Comparison of ENCODE assay signal across 26 mouse cellular contexts in genomic region chr1:91530166-91530565, GRCm38 (mm10). TPM values are rescaled to one million over a fixed set of nuclear protein-coding genes. Genes with fewer than 3 reads are reported as not detected.
DNase-seq lines count a peak whose midpoint lies in the region; ATAC-seq and TF ChIP-seq lines count a peak whose summit lies in the region.
"Had no signal": no experiment of that assay in that cellular context is flagged by ENCODE, and none has a peak within 500 bp of the region (broad histone marks: within the 10 kb centered on the region; RNA-seq: fewer than 3 reads in every experiment).

No protein-coding gene starts in this region.

- H3K4me3 ChIP-seq in liver, adult 2 months (ENCODE audit: insufficient read depth, low read depth, low read length): no peak overlapping the region
- H3K4me3 ChIP-seq in kidney, embryonic 15.5 days (replicated peaks): no peak overlapping the region
- H3K4me3 ChIP-seq: erythroblast, embryonic 14.5 days; gastrocnemius, adult 2 months; hindbrain, embryonic 13.5 days; midbrain, embryonic 15.5 days; myocyte; neural tube, embryonic 13.5 days had no signal

- no peaks in the 10 kb centered on the region for H3K79me2 ChIP-seq in liver, adult 2 months (ENCODE audit: control insufficient read depth, insufficient read depth, low read length)

- H3K9ac ChIP-seq in liver, adult 2 months (ENCODE audit: low read depth, low read length): peak overlapping the region; percentile 33; the same call in 1 of the 2 replicates
- no peak overlapping the region for H3K9ac ChIP-seq in kidney, embryonic 15.5 days
- H3K9ac ChIP-seq: hindbrain, embryonic 13.5 days; midbrain, embryonic 15.5 days; neural tube, embryonic 13.5 days had no signal

- H3K36me3 ChIP-seq in liver, adult 2 months (ENCODE audit: control insufficient read depth, insufficient read depth, low read length): no peaks in the 10 kb centered on the region
- peaks cover 37% of the 10 kb centered on the region for H3K36me3 ChIP-seq in kidney, embryonic 15.5 days

- no peak for TF ChIP-seq POLR2A in liver, adult 2 months (IDR thresholded peaks at IDR 0.05; ENCODE audit: extremely low read depth, insufficient read depth, low read length)

- 39% methylated on average over 9 of the region's 9 CpGs for WGBS in liver, adult 2 months
- 89% methylated on average over 9 of the region's 9 CpGs for WGBS in kidney, embryonic 15.5 days

- H3K27ac ChIP-seq in liver, adult 2 months (replicated peaks; ENCODE audit: insufficient read depth, low read depth, low read length): peak overlapping the region; percentile 65
- 0 out of 2 replicates have a peak overlapping the region, but pooled peaks have one; percentile 27 for H3K27ac ChIP-seq in kidney, embryonic 15.5 days
- H3K27ac ChIP-seq: gastrocnemius, adult 2 months; hindbrain, embryonic 13.5 days; midbrain, embryonic 15.5 days; neural tube, embryonic 13.5 days; stomach, postnatal 0 days had no signal

- no peaks in the 10 kb centered on the region for H3K27me3 ChIP-seq in liver, adult 2 months (ENCODE audit: control insufficient read depth, insufficient read depth, low read length)
- no peaks in the 10 kb centered on the region for H3K27me3 ChIP-seq in kidney, embryonic 15.5 days
- H3K27me3 ChIP-seq: hindbrain, embryonic 13.5 days; midbrain, embryonic 15.5 days; neural tube, embryonic 13.5 days had no signal

- H3K9me3 ChIP-seq in kidney, embryonic 15.5 days (replicated peaks): no peaks in the 10 kb centered on the region
- H3K9me3 ChIP-seq: hindbrain, embryonic 13.5 days; midbrain, embryonic 15.5 days; neural tube, embryonic 13.5 days had no signal

- DNase-seq in liver, adult 2 months (ENCODE audit: extremely low read depth, low read depth, low spot score): peak; percentile 79
- DNase-seq in liver: no peak
- DNase-seq in kidney, adult 8-10 months: peak; percentile 70 to 77
- DNase-seq in kidney, postnatal 36 days: peak; percentile 75 to 86
- no peak for DNase-seq in neural tube, embryonic 10.5 days (ENCODE audit: extremely low spot score, low spot score)
- no peak for DNase-seq in lung, postnatal 14 days
- DNase-seq: adrenal gland, postnatal 25 days; B cell, adult 2 months; cerebellum, adult 18-20 months; cerebellum, postnatal 14 days; gastrocnemius, adult 2 months; heart, postnatal 14 days; layer of hippocampus, postnatal 36 days; left cerebral cortex, postnatal 4 days; lung, adult 2 months; lung, postnatal 10 days; right cerebral cortex, postnatal 4 days; thymus, postnatal 4 days had no signal

- no peak for ATAC-seq in kidney, embryonic 15.5 days (replicated peaks; ENCODE audit: low FRiP score)
- ATAC-seq: forebrain, embryonic 16.5 days; midbrain, embryonic 15.5 days had no signal

- H3K4me2 ChIP-seq in kidney, embryonic 15.5 days: no peak overlapping the region
- H3K4me2 ChIP-seq: hindbrain, embryonic 13.5 days; midbrain, embryonic 15.5 days; neural tube, embryonic 13.5 days had no signal

- TF ChIP-seq CTCF in liver, adult 2 months (IDR thresholded peaks at IDR 0.05; ENCODE audit: low read depth, low read length): no peak

- H3K4me1 ChIP-seq in liver, adult 2 months (ENCODE audit: control insufficient read depth, insufficient read depth, low read length): peaks cover 4% of the 10 kb centered on the region; the same call in 1 of the 2 replicates
- H3K4me1 ChIP-seq in kidney, embryonic 15.5 days: no peaks in the 10 kb centered on the region
- H3K4me1 ChIP-seq: hindbrain, embryonic 13.5 days; midbrain, embryonic 15.5 days; neural tube, embryonic 13.5 days had no signal

RNA-seq across cellular contexts. Expression of gene Asb1, which starts 10.2 kb away (rescaled TPM):
- total RNA-seq in liver, adult 2 months (2014; rRNA removed): 3.5 and 4.4 TPM in 2 replicates
- polyA plus RNA-seq in liver, adult 2 months (2012; rRNA removed): 3.5 and 4.6 TPM in 2 replicates
- polyA plus RNA-seq in kidney, embryonic 15.5 days (2015; fragmentation: Nextera tagmentation; extraction: Ambion mirVana): 5.2 and 5.4 TPM in 2 replicates

RNA-seq across cellular contexts. Expression of gene Traf3ip1, which starts 35.7 kb away (rescaled TPM):
- total RNA-seq in liver, adult 2 months (2014; rRNA removed): 3.2 and 3.6 TPM in 2 replicates
- 3.4 and 3.8 TPM in 2 replicates for polyA plus RNA-seq in liver, adult 2 months (2012; rRNA removed)
- 10.1 and 11.8 TPM in 2 replicates for polyA plus RNA-seq in kidney, embryonic 15.5 days (2015; fragmentation: Nextera tagmentation; extraction: Ambion mirVana)

Comparison
In these comparisons a context has a peak if more than half of its experiments do, and no peak if none do; other contexts are left out.
1. DNase-seq: peak in liver, adult 2 months (single experiment), kidney, adult 8-10 months (2 of 2) and kidney, postnatal 36 days (2 of 2); none in liver (single experiment), neural tube, embryonic 10.5 days (single experiment) and lung, postnatal 14 days (single experiment).